In genomic region chr4:65123741-65124224, GRCm38 (mm10) we compare ENCODE assay signal across 8 mouse cellular contexts. TPM values are rescaled to one million over a fixed set of nuclear protein-coding genes. Genes with fewer than 3 reads are reported as not detected.
DNase-seq lines count a peak whose midpoint lies in the region; ATAC-seq and TF ChIP-seq lines count a peak whose summit lies in the region.

Gene Pappa, plus strand, starts transcription at chr4:65124174.

- H3K27ac ChIP-seq in cerebellum, adult 2 months (ENCODE audit: insufficient read depth, low read length) = peak within 1 kb of the TSS; percentile 54; the same call in 1 of the 2 replicates
- no peak within 1 kb of the TSS for H3K27ac ChIP-seq in spleen, adult 2 months (ENCODE audit: insufficient read depth, low read length)
- H3K27ac ChIP-seq in limb, embryonic 14.5 days (replicated peaks; ENCODE audit: low read depth, low read length) = peak within 1 kb of the TSS; percentile 67
- H3K27ac ChIP-seq in stomach, embryonic 14.5 days (ENCODE audit: low read length) = peak within 1 kb of the TSS; percentile 33; the same call in 1 of the 2 replicates

- ATAC-seq in limb, embryonic 14.5 days (ENCODE audit: low FRiP score, low read depth) = no peak
- ATAC-seq in stomach, embryonic 14.5 days (ENCODE audit: insufficient number of reproducible peaks, insufficient read depth, low FRiP score, low read depth) = no peak

- no peaks in the 10 kb centered on the region for H3K36me3 ChIP-seq in spleen, adult 2 months (ENCODE audit: control insufficient read depth, insufficient read depth, low read length)
- no peaks in the 10 kb centered on the region for H3K36me3 ChIP-seq in limb, embryonic 14.5 days (ENCODE audit: control insufficient read depth, insufficient read depth, low read length)
- H3K36me3 ChIP-seq in stomach, embryonic 14.5 days (ENCODE audit: control insufficient read depth, insufficient read depth, low read length) = no peaks in the 10 kb centered on the region

- H3K4me2 ChIP-seq in limb, embryonic 14.5 days (replicated peaks; ENCODE audit: low read depth, low read length, severe bottlenecking) = peak within 1 kb of the TSS; percentile 58
- H3K4me2 ChIP-seq in stomach, embryonic 14.5 days (replicated peaks; ENCODE audit: low read depth, low read length) = peak within 1 kb of the TSS; percentile 94

- no peaks in the 10 kb centered on the region; the same call in 1 of the 2 replicates for H3K4me1 ChIP-seq in cerebellum, adult 2 months (ENCODE audit: control insufficient read depth, insufficient read depth, low read length)
- H3K4me1 ChIP-seq in spleen, adult 2 months (ENCODE audit: control insufficient read depth, insufficient read depth, insufficient read length) = no peaks in the 10 kb centered on the region
- peaks cover 10% of the 10 kb centered on the region for H3K4me1 ChIP-seq in limb, embryonic 14.5 days (ENCODE audit: control insufficient read depth, insufficient read depth, low read length)
- no peaks in the 10 kb centered on the region for H3K4me1 ChIP-seq in stomach, embryonic 14.5 days (ENCODE audit: control insufficient read depth, insufficient read depth, low read length)

- TF ChIP-seq CTCF in cerebellum, adult 2 months (IDR thresholded peaks at IDR 0.05; ENCODE audit: borderline replicate concordance, insufficient read depth, low read depth, low read length) = no peak
- TF ChIP-seq CTCF in spleen, adult 2 months (IDR thresholded peaks at IDR 0.05; ENCODE audit: extremely low read depth, insufficient read depth, insufficient read length, insufficient replicate concordance) = no peak

- H3K9ac ChIP-seq in limb, embryonic 14.5 days (ENCODE audit: low read depth, low read length, severe bottlenecking) = peak within 1 kb of the TSS; percentile 59
- peak within 1 kb of the TSS; percentile 42; the same call in 1 of the 2 replicates for H3K9ac ChIP-seq in stomach, embryonic 14.5 days (replicated peaks; ENCODE audit: low read depth, low read length)

- no peak for TF ChIP-seq POLR2A in cerebellum, adult 2 months (IDR thresholded peaks at IDR 0.05; ENCODE audit: borderline replicate concordance, insufficient read depth, low read length)
- TF ChIP-seq POLR2A in spleen, adult 2 months (IDR thresholded peaks at IDR 0.05; ENCODE audit: low read depth, low read length) = no peak
- no peak for TF ChIP-seq POLR2A in limb, embryonic 14.5 days (IDR thresholded peaks at IDR 0.05; ENCODE audit: borderline replicate concordance, extremely low read depth, insufficient read depth, insufficient read length)

- no peaks in the 10 kb centered on the region for H3K27me3 ChIP-seq in cerebellum, adult 2 months (ENCODE audit: control insufficient read depth, insufficient read depth, low read length)
- peaks cover 3% of the 10 kb centered on the region for H3K27me3 ChIP-seq in spleen, adult 2 months (ENCODE audit: control insufficient read depth, insufficient read depth, low read length)
- no peaks in the 10 kb centered on the region for H3K27me3 ChIP-seq in limb, embryonic 14.5 days (ENCODE audit: control insufficient read depth, insufficient read depth, low read length)
- H3K27me3 ChIP-seq in stomach, embryonic 14.5 days (ENCODE audit: control insufficient read depth, insufficient read depth, low read length) = no peaks in the 10 kb centered on the region

- peak within 1 kb of the TSS; percentile 94 for H3K4me3 ChIP-seq in cerebellum, adult 2 months (replicated peaks; ENCODE audit: insufficient read depth, low read depth, low read length)
- H3K4me3 ChIP-seq in spleen, adult 2 months (ENCODE audit: extremely low read depth, insufficient read depth, insufficient read length) = 0 out of 2 replicates have a peak within 1 kb of the TSS, but pooled peaks have one; percentile 14
- peak within 1 kb of the TSS; percentile 51 for H3K4me3 ChIP-seq in limb, embryonic 14.5 days (replicated peaks; ENCODE audit: low read length)
- peak within 1 kb of the TSS; percentile 48 for H3K4me3 ChIP-seq in stomach, embryonic 14.5 days (ENCODE audit: low read depth, low read length)

- H3K9me3 ChIP-seq in limb, embryonic 14.5 days (ENCODE audit: control insufficient read depth, low read length) = no peaks in the 10 kb centered on the region
- no peaks in the 10 kb centered on the region for H3K9me3 ChIP-seq in stomach, embryonic 14.5 days (ENCODE audit: control insufficient read depth, low read depth, low read length)

- DNase-seq in cerebellum, adult 2 months = peak; percentile 23 to 30
- no peak for DNase-seq in cerebellum, postnatal 4 days (ENCODE audit: low spot score in 2 of 2)
- no peak for DNase-seq in spleen, adult 2 months (ENCODE audit: low read depth in 1 of 2, low spot score in 2 of 2)
- DNase-seq in spleen, postnatal 10 days (ENCODE audit: low spot score in 2 of 2) = no peak
- no peak for DNase-seq in limb, embryonic 14.5 days (ENCODE audit: low spot score)
- DNase-seq in urinary bladder, postnatal 14 days (ENCODE audit: low spot score) = no peak
- DNase-seq in yolk sac, embryonic 10.5 days (ENCODE audit: low spot score) = no peak

- under 1% methylated on average over 16 of the region's 16 CpGs for WGBS in cerebellum, adult 2 months
- 3% methylated on average over 16 of the region's 16 CpGs for WGBS in spleen, adult 2 months
- WGBS in limb, embryonic 14.5 days = 2% methylated on average over 16 of the region's 16 CpGs
- WGBS in stomach, embryonic 14.5 days = under 1% methylated on average over 15 of the region's 16 CpGs

RNA-seq across cellular contexts. Expression of gene Pappa, which starts in this region (rescaled TPM):
- polyA plus RNA-seq in cerebellum, adult 2 months (2012; rRNA removed) = 2.0 and 2.5 TPM in 2 replicates
- 0.22 and 0.25 TPM in 2 replicates for polyA plus RNA-seq in spleen, adult 2 months (2012; rRNA removed)
- polyA plus RNA-seq in limb, embryonic 14.5 days (2012; rRNA removed) = 1.7 and 2.2 TPM in 2 replicates
- polyA plus RNA-seq in limb, embryonic 14.5 days (2014; fragmentation: Nextera tagmentation; extraction: Ambion mirVana) = 1.7 and 1.9 TPM in 2 replicates
- 1.3 TPM in 2 replicates for polyA plus RNA-seq in stomach, embryonic 14.5 days (2014; fragmentation: Nextera tagmentation; extraction: Ambion mirVana)

Comparison
In these comparisons a context has a peak if more than half of its experiments do, and no peak if none do; other contexts are left out.
1. DNase-seq: peak in cerebellum, adult 2 months (2 of 2); none in cerebellum, postnatal 4 days (0 of 2), spleen, adult 2 months (0 of 2), spleen, postnatal 10 days (0 of 2), limb, embryonic 14.5 days (single experiment), urinary bladder, postnatal 14 days (single experiment) and yolk sac, embryonic 10.5 days (single experiment).
2. H3K4me3 ChIP-seq: peak in every context shown above with its lines; median percentile 94 in cerebellum, adult 2 months; 51 in limb, embryonic 14.5 days; 48 in stomach, embryonic 14.5 days; 14 in spleen, adult 2 months.